Mouse (Mus musculus) liver, embryonic 13.5 days (tissue): ENCODE results near the gene Gm9922. TPM values are rescaled to one million over a fixed set of nuclear protein-coding genes. Genes with fewer than 3 reads are reported as not detected.

Experiments
- polyA plus RNA-seq: library from polyadenylated mRNA; unstranded; fragments of >200 nt; fragmentation: Nextera tagmentation; extraction: Ambion mirVana; gene quantifications from 2 replicates; pipeline ENCODE4 v1.2.1, GENCODE M21; 2015

Gene Gm9922
- polyA plus RNA-seq, 1 experiment from 2014 or later: not detected

Other genes starting within 250 kb of the Gm9922 start
- gene Tbc1d4, start 120.6 kb downstream of the Gm9922 start, polyA plus RNA-seq: 1.7 and 2.4 TPM in 2 replicates
- gene Commd6, start 89.1 kb downstream of the Gm9922 start, polyA plus RNA-seq: 60.8 and 61.0 TPM in 2 replicates
- 99.0 and 106 TPM in 2 replicates for gene Uchl3, start 75.8 kb downstream of the Gm9922 start, polyA plus RNA-seq
- gene Lmo7, start 143 bp upstream of the Gm9922 start, polyA plus RNA-seq: 1.4 and 2.8 TPM in 2 replicates